Mouse (Mus musculus) yolk sac, embryonic 10.5 days (tissue): ENCODE results near the gene Tedc2.

Experiments used
- DNase-seq: peaks from one replicate; pipeline ENCODE4 v3.0.0-alpha.2; 2017; ENCODE audit warnings: low spot score

Tedc2 gene

DNA sequence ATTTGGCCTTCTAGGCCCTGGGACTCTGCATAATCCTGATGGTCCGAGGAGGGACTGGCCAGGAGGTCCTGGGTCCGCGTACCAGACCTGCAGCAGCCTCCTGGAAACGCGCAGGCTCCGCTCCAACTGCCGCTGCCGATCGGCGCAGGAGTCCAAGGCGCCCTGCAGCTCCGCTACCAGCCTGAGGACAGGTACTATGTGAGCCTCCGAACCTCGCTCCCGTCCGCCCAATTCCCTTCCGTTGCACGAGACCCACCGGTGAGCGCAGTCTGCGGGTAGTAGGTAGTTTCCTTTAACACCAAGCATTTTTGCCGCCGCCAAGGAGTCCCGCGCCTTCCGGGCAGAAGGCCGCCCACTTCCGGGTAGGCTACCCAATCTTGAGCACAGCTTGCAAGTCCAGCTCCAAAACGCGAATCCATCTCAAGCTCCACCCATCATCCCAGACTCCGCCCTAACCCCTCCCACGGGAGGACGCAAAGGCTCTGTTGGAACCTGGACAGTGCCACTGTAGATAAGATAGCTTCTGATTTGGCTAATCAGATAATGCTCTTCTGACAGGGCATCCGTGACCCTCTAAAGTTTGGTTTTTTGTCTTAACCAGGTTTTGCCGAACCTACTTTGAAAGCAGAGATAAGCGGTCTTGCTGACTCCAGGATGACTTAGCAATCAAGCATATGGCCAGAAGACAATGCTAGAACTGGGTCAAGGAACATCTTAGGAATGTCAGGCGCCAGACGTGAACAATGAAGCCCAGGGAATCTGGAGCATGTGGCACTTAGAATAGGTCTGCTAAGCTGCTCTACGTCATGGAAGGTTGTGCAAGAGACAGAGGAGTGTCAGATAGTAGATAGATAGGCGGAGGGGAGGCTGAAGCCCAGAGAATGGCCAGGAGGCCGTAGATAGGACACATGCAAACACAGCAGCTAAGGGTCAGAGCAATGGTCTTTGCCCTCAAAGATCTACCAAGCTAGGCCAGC lies at the start of gene Tedc2:
Tedc2 (minus strand) TSS at position 417 of the 977 bp plus-strand sequence.
- DNase-seq, result peak; percentile 98

DNA sequence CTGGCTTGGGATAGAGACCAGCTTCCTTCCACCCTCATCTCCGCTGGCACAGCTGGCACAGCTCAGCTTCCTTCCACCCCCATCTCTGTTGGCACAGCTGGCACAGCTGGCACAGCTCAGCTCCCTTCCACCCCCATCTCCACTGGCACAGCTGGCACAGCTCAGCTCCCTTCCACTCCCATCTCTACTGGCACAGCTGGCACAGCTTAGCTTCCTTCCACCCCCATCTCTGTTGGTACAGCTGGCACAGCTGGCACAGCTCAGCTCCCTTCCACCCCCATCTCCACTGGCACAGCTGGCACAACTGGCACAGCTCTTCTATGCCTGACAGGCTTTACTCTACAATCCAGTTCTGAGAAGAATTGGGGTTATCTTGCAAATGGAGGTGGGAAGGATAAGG lies 46.5 kb upstream of the Tedc2 start:
- DNase-seq, result no peak

DNA sequence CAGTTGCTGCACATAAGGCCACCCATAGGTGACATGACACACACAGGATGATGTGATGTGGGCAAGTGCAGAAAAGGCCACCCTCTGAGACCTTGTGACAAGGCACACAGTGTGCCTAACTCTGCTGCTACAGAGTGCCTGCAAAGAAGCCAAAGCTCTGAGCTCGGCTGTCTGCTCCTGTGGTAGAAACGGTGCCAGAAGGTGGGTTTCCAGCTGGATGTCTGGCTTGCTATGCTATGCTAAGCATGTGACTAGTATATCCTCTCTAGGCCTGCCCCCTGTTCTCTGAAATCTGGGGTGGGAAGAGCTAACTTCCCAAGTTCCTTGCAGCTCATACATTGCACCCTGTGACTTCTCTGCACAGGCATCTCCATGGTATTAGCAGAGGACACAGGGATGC lies 44.1 kb upstream of the Tedc2 start:
- DNase-seq, result no peak

DNA sequence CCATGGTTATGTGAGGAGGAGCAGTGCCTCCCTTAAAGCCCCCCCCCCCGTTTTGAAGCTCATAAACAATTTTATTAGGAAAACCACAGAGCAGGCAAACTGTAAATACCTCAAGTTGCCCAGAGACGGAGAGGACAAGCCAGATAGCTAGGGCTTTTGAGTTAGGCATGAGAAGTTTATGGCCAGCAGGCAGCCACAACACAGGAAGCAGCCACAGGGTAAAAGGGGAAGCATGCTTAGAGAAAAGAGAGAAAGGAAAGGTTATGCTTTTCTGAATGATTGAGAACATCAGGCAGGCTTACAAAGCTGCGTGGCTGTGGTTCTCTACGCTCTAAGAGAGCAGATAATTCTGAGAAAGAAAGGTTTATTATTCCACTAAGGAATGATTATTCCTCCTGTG lies 39.9 kb upstream of the Tedc2 start:
- no peak for DNase-seq

DNA sequence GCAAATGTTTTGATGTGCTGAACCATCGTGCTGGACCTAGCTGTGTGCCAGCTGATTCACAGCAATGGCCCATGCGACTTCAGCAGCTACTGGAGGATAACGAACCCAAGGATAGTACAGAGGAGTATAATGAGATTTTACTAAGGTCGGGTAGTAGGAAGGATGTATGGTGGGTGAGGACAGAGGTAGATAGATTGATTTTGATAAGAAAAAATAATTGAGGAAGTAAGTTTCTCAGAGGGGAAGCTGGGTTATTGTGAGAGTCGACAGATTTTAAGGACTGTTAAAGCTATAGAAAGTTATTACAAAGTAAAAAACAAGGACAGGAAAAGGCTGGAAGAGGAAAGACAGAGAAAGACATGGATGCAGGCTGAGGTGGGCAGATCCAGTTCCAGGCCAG lies 39.1 kb upstream of the Tedc2 start:
- DNase-seq, result no peak

DNA sequence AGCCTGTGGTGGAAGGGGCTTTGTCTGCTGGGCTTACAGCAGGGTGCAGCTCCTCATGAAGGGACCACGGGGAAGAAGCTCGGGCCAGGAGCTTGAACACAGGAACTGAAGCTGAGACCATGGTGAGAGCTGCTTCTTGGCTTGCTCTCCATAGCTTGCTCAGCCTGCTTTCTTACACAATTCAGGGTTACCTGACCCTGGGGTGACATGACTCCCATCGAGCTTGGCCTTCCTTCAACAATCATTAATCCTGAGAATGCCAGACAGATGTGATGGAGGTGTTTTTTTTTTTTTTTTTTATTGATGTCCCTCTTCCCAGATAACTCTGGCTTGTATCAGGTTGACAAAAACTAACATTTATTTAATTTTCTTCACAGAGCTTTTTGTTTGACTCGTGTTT lies 38.3 kb upstream of the Tedc2 start:
- no peak for DNase-seq

DNA sequence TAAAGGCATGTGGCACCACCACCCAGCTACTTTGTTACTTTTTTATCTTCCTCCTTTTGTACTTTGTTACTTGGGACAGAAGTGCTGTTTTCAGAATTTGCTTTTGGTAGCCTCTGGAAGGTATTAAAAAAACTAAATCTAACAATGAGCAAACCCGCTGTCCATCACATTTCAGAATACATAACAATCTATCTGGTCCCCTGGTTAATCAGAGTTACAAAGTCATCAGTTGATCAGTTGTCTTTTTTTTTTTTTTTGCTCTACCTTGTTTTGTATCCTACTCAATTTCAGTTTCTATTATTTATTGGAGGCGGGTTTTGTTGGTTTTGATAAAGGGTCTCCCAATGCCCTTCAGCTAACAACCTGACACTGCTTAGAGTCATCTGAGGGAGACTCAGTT lies 31.7 kb upstream of the Tedc2 start:
- no peak for DNase-seq

DNA sequence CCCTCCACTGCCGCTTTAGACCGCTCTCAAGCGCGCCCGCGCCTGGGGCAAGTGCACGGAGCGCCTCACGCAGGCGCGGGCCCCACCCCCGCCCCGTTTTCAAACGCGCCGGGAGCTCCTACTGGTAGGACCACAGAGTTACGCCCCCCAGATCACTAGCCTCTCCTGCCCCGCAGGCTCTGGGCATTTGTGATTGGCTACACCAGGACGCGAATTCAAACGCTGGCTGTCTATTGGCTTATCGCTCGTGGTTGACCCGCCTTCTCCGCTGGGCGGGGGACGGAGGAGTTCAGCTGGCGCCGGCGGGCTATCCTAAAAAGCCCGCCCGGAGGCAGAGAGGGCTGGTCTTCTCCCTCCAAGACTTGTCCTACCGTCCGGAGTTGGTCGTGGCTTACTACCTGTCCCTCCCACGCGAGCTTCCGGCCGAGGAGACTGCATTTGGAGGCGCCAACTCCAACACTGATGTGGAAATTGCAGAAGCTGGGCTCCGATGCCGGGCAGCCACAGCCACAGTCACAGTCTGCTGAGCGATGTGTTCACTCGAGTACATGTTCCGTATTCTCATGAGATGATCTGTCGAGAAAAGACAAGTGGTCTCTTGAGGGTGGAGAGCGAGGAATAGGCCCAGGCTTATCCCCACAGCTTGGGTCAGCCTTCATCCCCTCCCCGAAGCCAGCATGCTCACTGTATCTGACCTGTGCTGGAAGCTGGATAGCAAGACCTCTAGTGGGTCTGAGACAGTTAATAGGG lies 30.8 kb upstream of the Tedc2 start, which contains the start of gene Ccnf:
Ccnf (minus strand) TSS at position 165 of the 750 bp plus-strand sequence.
- DNase-seq, result peak; percentile 98

DNA sequence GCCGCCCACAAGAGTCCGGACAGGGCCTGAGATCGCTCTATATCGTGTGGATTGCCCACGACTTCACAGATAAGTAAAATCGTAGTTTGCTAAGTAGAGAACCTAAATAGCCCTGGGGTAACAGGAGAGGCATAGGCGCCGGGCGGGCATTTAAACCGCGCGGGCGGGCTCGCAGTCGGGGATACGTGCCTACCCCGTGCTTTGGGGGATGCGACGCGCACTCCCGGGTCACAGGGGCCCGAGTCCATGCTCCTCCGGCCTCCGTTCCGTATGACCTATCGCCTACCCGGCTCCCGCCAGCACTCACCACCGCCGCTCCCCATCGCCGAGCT lies 30.3 kb upstream of the Tedc2 start:
- DNase-seq, result no peak

DNA sequence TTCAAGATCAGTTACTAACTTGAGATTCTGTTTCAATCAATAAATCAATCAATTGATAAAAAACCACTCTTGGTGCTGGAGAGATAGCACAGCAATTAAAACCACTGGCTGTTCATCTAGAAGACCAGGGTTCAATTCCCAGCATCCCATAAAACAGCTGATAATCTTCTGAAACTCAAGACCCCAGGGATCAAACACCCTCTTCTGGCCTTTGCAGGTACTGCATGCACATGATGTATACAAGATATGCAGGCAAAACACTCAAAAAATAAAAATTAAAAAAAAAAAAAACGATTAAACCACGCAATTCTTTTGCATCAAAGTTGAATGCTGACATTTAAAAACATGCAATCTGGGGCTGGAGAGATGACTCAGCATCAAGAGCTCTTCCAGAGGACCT lies 28.0 kb upstream of the Tedc2 start:
- no peak for DNase-seq

DNA sequence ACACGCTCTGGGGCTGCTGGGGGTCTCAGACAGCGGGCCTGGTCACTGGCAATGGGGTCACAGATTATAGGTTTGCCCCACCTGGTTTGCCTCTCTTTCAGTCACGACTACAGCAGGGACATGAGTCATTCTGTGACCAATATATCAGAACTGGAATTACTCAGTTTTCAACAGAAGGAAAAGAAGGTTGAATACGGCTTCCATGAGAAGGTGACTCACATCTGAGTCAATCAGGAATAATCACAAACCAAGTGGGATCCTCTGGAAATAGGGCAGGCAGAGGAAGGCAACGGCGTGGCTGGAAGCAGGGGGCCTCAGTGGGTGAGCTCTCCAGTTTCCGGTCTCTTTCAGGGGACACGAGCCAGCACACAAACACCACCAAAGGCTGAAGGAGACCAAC lies 23.4 kb upstream of the Tedc2 start:
- no peak for DNase-seq

DNA sequence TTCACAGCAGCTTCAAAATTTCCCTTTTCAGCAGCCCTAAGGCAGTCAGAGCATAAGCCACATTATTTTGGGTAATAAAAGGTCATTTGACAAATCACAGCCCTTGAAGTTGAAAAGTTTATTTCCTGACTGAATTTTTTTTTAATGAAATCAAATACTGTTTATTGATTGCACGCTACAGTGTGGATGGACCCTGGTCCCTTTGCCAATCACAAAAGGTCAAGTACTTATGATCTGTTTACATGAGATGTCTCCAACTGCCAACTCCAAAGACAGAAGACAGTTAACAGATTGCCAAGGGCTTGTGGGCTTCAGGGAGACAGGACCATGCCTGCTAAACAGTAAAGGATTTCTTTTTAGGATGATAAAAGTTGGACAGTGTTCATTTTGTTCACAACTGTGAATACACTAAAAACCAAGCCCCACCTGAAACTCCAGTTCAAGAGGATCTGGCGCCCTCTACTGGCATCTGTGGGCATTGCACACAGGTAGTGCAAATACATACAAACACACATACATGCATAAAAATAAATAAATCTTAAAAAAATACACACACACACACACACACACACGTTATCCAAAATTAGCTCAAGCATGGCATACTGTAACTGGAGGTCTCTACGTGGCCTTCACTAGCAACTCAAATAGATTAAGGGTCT lies 22.8 kb upstream of the Tedc2 start:
- DNase-seq, result no peak

DNA sequence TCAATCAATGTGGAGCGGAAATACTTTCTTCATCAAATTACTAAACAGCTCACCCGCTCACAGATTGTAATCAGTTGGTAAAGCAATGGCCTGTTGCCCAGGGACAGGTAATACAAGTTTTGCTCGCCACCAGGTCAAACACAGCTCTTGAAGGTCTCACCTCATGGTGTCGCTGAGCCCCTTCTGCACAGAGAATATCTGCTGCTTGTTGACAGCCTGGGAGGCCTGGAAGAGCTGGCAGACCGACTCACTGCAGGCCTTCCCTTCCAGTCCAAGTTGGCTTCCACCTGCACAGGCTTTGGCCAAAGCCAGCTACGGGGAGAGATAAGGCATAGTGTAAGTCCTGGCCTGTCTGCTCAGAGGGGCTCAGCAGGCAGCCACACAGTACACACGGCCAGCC lies 16.3 kb upstream of the Tedc2 start:
- DNase-seq, result no peak

DNA sequence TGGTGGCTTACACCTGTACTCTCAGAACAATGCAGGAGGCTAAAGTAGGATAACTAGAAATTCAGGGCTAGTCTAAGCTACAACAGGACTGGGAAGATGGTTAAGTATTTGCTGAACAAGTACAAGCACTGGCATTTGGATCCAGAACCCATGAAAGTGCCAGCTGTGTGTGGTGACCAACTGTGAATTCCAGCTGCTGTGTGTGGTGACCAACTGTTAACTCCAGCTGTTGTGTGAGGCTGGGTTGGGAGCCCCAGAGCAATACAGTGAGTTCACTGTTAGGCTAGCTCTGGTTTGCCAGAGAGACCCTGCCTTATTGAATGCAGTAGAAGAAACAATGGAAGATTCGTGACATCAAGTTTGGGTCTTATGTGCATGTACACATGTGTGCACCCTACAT lies 15.8 kb upstream of the Tedc2 start:
- DNase-seq, result no peak

DNA sequence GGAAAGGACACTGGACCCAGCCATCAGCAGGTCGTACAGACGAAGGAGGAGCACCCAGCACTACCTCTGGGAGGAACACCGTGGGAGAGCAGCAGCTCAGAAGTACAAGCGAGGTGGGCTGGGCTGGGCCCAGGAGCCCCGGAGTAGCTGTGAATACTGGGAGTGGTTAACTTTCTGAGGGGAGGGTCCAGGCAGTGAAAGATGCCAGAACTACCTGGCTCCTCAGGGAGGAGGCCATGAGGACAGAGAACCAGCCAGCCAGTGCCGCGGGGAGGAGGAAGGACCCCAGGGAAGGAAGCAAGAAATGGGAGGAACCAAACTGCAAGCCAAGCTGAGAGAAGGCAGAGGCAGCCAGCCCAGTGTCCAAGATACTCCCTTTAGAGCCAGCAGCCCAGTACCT lies 7.3 kb upstream of the Tedc2 start:
- no peak for DNase-seq

DNA sequence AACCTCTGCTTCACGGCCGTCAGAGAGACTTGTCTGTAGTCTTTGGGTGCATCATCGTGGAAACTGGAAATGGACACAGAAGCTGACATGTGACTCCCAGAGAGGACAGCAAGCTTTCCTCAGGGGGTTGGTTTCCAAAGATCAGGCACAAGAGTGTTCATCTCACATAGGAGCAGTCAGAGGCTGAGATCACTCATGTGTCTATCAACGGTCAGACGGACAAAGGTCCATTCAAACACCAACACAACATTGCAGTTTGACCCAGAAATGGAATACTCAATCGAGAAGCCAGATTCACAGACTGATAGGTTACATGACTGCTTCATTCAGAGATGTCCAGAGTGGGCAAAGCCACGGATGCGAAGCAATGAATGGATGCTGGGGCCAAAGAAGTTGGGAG lies 6.1 kb upstream of the Tedc2 start:
- DNase-seq, result no peak

DNA sequence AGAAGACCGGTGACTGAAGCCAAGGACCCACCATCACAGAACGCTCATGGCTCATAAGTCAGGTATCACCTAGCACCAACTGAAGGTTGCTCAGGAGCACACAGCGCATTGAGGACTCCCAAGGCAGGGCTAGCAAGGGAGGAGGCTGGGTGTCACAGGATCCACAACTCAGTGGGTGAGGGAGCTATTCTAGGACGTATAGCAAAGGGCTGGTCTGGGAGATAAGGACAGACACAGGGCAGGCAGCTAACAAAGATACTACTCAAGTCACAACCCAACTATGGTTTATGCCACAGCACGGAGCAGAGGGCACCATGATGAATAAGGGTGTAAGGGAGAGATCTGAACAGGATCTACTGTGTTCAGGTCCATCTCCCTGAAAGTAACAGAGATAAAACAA lies 5.2 kb upstream of the Tedc2 start:
- DNase-seq, result no peak

DNA sequence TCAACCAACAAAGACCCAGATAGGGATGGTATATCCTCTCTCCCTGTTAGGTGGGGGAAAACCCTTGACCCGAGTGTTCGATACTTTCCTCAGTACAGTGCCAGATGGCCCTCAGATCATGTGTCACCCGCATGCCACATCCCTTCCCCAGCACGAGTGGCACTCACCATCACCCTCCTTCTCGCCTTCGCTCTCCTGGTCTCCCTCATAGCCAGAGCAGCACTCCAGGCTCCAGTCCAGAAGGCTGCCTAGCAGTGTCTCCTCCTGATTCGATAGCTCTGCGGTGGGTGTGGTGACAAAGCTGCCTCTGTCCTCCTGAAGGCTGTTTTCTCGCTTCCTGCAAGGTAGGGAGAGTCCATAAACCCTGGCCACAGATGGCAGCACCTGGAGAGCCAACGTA lies 4.1 kb upstream of the Tedc2 start:
- DNase-seq, result no peak

DNA sequence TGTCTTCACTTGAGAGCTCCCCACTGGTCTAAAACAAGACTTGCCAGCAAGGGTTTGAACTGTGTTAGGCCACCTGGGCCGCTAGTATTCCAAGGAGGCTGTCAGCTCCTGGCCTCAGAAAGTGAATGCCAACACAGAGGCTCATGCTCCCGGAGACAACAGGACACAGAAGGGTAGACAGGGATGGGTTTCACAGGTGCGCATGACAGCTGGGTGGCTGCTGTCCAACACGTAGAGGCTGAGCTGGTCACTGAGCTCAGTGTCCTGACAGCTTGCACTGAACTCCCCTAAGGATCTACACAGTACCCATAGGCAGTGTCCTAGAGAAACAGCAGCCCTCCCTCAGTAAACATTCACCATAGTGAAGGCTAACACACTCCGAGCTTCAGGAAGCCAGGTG lies 2.9 kb upstream of the Tedc2 start:
- no peak for DNase-seq

DNA sequence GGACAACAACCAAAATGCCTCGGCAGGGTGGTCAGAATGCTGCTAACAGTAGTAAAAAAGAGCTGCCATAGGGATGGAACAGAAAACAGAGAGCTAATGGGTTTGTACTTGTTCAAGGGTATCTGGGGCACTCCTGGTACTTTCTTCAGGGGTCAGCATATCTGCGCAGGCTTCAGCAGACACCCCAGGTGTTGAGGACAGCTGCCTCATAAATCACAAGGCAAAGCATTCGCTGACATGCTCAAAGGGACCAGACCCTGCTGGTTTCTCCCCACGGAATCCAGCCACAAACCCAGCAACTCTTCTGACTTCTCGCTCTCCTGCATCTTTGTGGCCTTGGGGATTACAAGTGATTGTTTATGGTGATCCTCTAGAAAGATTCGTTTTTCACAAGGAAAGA lies 2.0 kb upstream of the Tedc2 start:
- no peak for DNase-seq

DNA sequence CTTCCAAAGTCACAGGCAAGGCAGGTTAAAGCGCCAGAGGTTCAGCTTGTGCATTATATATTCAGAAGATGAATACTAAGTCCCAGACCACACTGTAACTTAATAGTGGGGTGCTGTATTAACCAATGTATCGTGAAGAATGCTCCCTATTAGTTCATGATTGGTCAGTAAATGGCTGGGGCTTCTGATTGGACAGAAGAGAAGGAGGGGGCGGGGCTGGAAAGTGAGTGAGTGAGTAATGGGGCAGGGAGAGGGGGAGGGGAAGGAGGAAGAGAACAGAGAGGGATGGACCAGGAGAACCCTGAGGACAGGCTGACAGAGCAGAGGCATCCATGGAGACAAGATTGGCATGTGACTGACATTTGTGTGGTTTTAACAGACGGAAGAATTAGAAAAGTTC lies 3.8 kb downstream of the Tedc2 start:
- DNase-seq, result no peak

DNA sequence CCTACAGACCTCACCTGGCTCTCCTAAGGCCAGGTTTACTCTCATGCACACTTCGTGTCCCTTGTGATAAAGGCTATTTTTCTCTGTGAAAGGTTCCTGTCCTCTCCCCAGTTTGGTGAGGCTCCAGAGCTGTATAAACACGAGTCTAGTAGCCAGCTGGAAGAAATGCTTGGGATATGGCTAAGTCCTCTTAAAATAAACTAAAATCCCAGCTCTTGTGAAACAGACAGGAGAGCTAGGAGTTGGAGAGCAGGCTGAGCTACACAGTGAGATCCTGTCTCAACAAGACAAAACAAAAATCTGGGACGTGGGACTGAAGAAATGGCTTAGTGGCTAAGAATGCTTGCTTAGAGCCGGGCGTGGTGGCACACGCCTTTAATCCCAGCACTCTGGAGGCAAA lies 7.5 kb downstream of the Tedc2 start:
- no peak for DNase-seq

DNA sequence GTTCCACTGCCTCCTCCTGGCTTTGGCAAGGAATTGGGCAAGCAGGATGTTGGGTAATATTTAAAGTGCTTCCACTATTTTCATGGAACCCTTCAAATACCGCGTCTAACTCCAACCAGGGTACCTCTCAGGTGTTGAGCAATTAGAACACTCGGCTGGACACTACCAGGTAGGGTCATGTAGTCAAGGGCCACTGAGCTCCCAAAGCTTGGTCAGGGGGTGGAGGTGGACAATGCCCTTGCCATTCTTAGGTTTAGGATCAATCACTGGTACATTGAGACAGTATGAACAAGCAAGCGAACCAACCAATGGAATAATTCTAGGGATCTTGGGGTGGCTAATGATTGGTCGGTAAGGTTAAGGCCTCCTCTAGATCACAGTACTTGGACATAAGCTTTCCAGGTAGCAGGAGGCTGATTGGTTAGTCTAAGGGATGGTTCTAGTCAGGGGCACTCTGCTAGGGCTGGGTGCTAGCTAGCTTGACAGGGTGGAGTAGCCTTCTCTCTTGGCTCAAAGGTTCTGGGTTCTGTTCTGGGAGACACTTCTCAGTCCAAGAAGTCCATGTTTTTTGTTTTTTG lies 8.1 kb downstream of the Tedc2 start:
- no peak for DNase-seq
